Mouse (Mus musculus): ENCODE results near the gene Epsti1.

- TF ChIP-seq CTCF (IDR thresholded peaks at IDR 0.05) (no peak), POLR2A (IDR thresholded peaks at IDR 0.05; ENCODE audit: insufficient read depth, low read depth, low read length) (no peak)
Measured at GRCm38 (mm10) chr14:77881998-77882397, 22.0 kb upstream of the Epsti1 start.
